Mouse (Mus musculus) midbrain, embryonic 11.5 days (tissue): Measurements from ENCODE around the gene Shisa4. TPM values are rescaled to one million over a fixed set of nuclear protein-coding genes. Genes with fewer than 3 reads are reported as not detected.

Experiments used
- ATAC-seq: fragments of 200-750 bp; cut with Nextera tagmentation; 2 replicates; pipeline ENCODE4 v1.8.0; 2017; ENCODE audit warnings: moderate TSS enrichment, moderate library complexity; ENCODE audit not compliant: low FRiP score
- DNase-seq: peaks from one replicate; pipeline ENCODE4 v3.0.0; 2015; ENCODE audit warnings: low spot score; ENCODE audit errors: missing footprints
- H3K27ac ChIP-seq: fragments of 300-500 bp; sonication (generic); 2 replicates; pipeline ENCODE4 v1.5.1; 2014; ENCODE audit warnings: low read depth, low read length
- H3K27me3 ChIP-seq: fragments of 300-500 bp; sonication (generic); 2 replicates; pipeline ENCODE4 v1.6.1; 2014; ENCODE audit warnings: mild to moderate bottlenecking, low read length, moderate library complexity, mixed read lengths; ENCODE audit not compliant: control insufficient read depth, insufficient read depth
- H3K36me3 ChIP-seq: fragments of 300-500 bp; sonication (generic); 2 replicates; pipeline ENCODE4 v1.6.1; 2014; ENCODE audit warnings: mild to moderate bottlenecking, low read length, moderate library complexity, mixed read lengths; ENCODE audit not compliant: control insufficient read depth, insufficient read depth
- H3K4me1 ChIP-seq: fragments of 300-500 bp; sonication (generic); 2 replicates; pipeline ENCODE4 v1.6.1; 2014; ENCODE audit warnings: low read length; ENCODE audit not compliant: control insufficient read depth, insufficient read depth
- H3K4me2 ChIP-seq: fragments of 300-500 bp; sonication (generic); 2 replicates; pipeline ENCODE4 v1.6.1; 2014; ENCODE audit warnings: mild to moderate bottlenecking, moderate library complexity
- H3K4me3 ChIP-seq: fragments of 300-500 bp; sonication (generic); 2 replicates; pipeline ENCODE4 v1.5.1; 2014; ENCODE audit warnings: low read depth, low read length
- H3K9ac ChIP-seq: fragments of 300-500 bp; sonication (generic); 2 replicates; pipeline ENCODE4 v1.6.1; 2014; ENCODE audit warnings: low read length
- H3K9me3 ChIP-seq: fragments of 300-500 bp; sonication (generic); 2 replicates; pipeline ENCODE4 v1.6.1; 2016; ENCODE audit warnings: low read length; ENCODE audit not compliant: control insufficient read depth
- WGBS: fragments of 180-500 bp; shearing (Covaris S2); extraction: QIAGEN DNeasy Blood & Tissue Kit; methylation state at CpG from one replicate; pipeline ENCODE4 v1.1.7; 2014; 5-methylcytosine and 5-hydroxymethylcytosine counted together
- polyA plus RNA-seq: library from polyadenylated mRNA; unstranded; fragments of >200 nt; fragmentation: Nextera tagmentation; extraction: Ambion mirVana; gene quantifications from 2 replicates; pipeline ENCODE4 v1.2.1, GENCODE M21; 2014

Gene Shisa4
- polyA plus RNA-seq, 1 experiment from 2014 or later = 47.2 TPM

GRCm38 (mm10) chr1:135324571-135324970 is 50.5 kb downstream of the Shisa4 start, which contains the start of gene Lmod1:
Gene Lmod1 (plus strand): TSS chr1:135324807.
- ATAC-seq = no peak
- H3K27ac ChIP-seq = no peak within 1 kb of the TSS
- DNase-seq = peak; percentile 86
- no peaks in the 10 kb centered on the region for H3K9me3 ChIP-seq
- no peak within 1 kb of the TSS for H3K9ac ChIP-seq
- H3K27me3 ChIP-seq = no peaks in the 10 kb centered on the region
- no peak within 1 kb of the TSS for H3K4me3 ChIP-seq
- WGBS = 13% methylated on average over 8 of the region's 8 CpGs
- no peaks in the 10 kb centered on the region for H3K36me3 ChIP-seq
- no peak within 1 kb of the TSS for H3K4me2 ChIP-seq
- H3K4me1 ChIP-seq = no peaks in the 10 kb centered on the region

- H3K4me2 ChIP-seq = no peak overlapping the region
- ATAC-seq = no peak
Measured at GRCm38 (mm10) chr1:135323367-135323901, 51.6 kb downstream of the Shisa4 start.

More at GRCm38 (mm10) chr1:135323367-135323901, 51.6 kb downstream of the Shisa4 start:
- H3K9ac ChIP-seq = no peak overlapping the region
- no peaks in the 10 kb centered on the region for H3K9me3 ChIP-seq
- H3K27ac ChIP-seq = no peak overlapping the region
- DNase-seq = peak; percentile 69
- no peak overlapping the region for H3K4me3 ChIP-seq
- H3K36me3 ChIP-seq = no peaks in the 10 kb centered on the region
- no peaks in the 10 kb centered on the region for H3K4me1 ChIP-seq
- WGBS = 85% methylated on average over 7 of the region's 7 CpGs
- no peaks in the 10 kb centered on the region for H3K27me3 ChIP-seq

Other genes with a start within 250 kb of the Shisa4 start
- 1.4 and 1.6 TPM in 2 replicates for gene Ptpn7, start 242.5 kb downstream of the Shisa4 start, polyA plus RNA-seq
- 61.3 and 72.2 TPM in 2 replicates for gene Arl8a, start 228.4 kb downstream of the Shisa4 start, polyA plus RNA-seq
- gene Gpr37l1, start 207.6 kb downstream of the Shisa4 start, polyA plus RNA-seq = not detected in 2 replicates
- gene Elf3, start 116.7 kb downstream of the Shisa4 start, polyA plus RNA-seq = 0.21 and 0.42 TPM in 2 replicates
- 95.8 and 96.2 TPM in 2 replicates for gene Rnpep, start 91.2 kb downstream of the Shisa4 start, polyA plus RNA-seq
- 177 and 180 TPM in 2 replicates for gene Timm17a, start 61.5 kb downstream of the Shisa4 start, polyA plus RNA-seq
- gene Lmod1, start 50.4 kb downstream of the Shisa4 start, polyA plus RNA-seq = 0.39 and 0.81 TPM in 2 replicates
- 167 and 188 TPM in 2 replicates for gene Ipo9, start 55.3 kb upstream of the Shisa4 start, polyA plus RNA-seq
- gene Nav1, start 232.1 kb upstream of the Shisa4 start, polyA plus RNA-seq = 10.4 and 13.3 TPM in 2 replicates